Mouse (Mus musculus) frontal cortex, postnatal 10 days (tissue): ENCODE results near the gene Zfp619.
"Not testable (repeated sequence)": the region's sequence is repeated elsewhere in the genome, so short reads cannot be mapped to it uniquely, and the experiment has no call there.

ENCODE experiments used
- DNase-seq, 2 experiments: peaks; one replicate each; pipeline ENCODE4 v3.0.0; 2022; ENCODE audit warnings: low spot score in 2 of 2, mixed read lengths in 1 of 2

The Zfp619 gene

GRCm38 (mm10) chr7:39589044-39589443 is 71.5 kb downstream of the Zfp619 start:
- DNase-seq: not testable (repeated sequence)
